Mouse (Mus musculus) cortical plate, adult 2 months (tissue): Measurements from ENCODE around the gene Slc8b1.

Experiments
- CTCF ChIP-seq: fragments of 200-500 bp; IDR thresholded peaks from 2 replicates; pipeline ENCODE4 v1.5.1; 2011; ENCODE audit warnings: mild to moderate bottlenecking, control low read depth, low read length; ENCODE audit not compliant: insufficient read depth; ENCODE audit errors: extremely low read depth
- POLR2A ChIP-seq: fragments of 200-500 bp; IDR thresholded peaks from 2 replicates; pipeline ENCODE4 v1.6.1; 2011; ENCODE audit warnings: mild to moderate bottlenecking, low read length, control low read depth; ENCODE audit not compliant: insufficient read depth; ENCODE audit errors: extremely low read depth

- TF ChIP-seq POLR2A (no peak), CTCF (no peak)
These were observed 37.6 kb upstream of the Slc8b1 start for GRCm38 (mm10) chr5:120473361-120473760.
